Mouse (Mus musculus): Measurements from ENCODE around the gene Pim2.
"Not testable (repeated sequence)": the region's sequence is repeated elsewhere in the genome, so short reads cannot be mapped to it uniquely, and the experiment has no call there.

Gene Pim2

DNA sequence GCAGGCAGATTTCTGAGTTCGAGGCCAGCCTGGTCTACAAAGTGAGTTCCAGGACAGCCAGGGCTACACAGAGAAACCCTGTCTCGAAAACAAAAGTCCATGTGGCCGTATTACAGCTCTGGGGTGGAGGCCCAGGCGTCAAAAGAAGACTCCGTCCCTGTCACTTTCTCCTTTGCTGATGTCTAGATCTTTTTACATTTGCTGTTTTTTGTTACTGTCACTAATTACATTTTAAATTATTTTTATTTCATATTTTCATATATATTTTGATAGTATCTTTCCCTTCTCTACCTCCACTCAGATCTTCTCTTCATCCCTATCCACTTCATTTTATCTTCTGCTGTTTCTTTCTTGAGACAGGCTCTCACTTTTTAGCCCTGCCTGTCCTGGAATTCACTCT is 29.7 kb downstream of the Pim2 start, which contains the start of gene Gm10491:
Gene Gm10491 (minus strand): TSS at position 101 of the 400 bp plus-strand sequence.
- DNase-seq (ENCODE audit: low read depth), result no peak

GRCm38 (mm10) chrX:7909242-7909641 is 31.2 kb downstream of the Pim2 start, which contains the start of gene Gm10490:
Gene Gm10490 (plus strand): TSS chrX:7909542.
- DNase-seq (ENCODE audit: low read depth), result not testable (repeated sequence)

DNA sequence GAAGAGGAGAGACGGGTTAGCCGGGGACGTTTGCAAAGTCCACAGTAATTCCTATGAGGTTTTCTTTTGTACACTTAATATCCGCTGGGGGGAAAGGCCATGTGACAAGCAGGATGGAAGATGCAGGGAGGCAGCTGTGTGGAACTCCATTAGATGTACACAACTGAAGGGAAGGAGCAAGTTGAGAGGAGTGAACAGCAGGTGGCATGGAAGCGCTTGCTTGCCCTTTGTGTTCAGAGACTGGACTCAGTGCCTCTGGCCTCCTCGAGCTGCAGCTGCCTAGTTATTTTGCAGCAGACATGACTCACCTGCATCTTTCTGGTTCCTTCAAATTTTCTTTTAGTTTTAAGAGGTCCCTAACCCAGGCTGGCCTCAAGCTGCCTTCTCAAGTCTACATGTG is 32.4 kb downstream of the Pim2 start:
- DNase-seq (ENCODE audit: low read depth), result no peak

- not testable (repeated sequence) for DNase-seq (ENCODE audit: low read depth)
Observed at GRCm38 (mm10) chrX:7915669-7916068, 37.6 kb downstream of the Pim2 start.

DNA sequence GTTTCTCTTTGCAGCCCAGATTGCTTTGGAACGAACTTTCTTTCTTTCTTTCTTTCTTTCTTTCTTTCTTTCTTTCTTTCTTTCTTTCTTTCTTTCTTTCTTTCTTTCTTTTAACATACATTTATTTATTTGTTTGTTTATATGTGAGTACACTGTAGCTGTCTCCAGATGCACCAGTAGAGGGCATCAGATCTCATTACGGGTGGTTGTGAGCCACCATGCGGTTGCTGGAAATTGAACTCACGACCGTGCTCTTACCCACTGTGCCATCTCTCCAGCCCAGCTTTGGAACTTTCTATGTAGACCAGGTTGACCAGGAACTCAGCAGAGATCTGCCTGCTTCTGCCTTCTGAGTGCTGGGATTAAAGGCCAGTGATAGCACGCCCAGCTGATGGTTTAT is 39.9 kb downstream of the Pim2 start:
- DNase-seq (ENCODE audit: low read depth), result not testable (repeated sequence)

DNA sequence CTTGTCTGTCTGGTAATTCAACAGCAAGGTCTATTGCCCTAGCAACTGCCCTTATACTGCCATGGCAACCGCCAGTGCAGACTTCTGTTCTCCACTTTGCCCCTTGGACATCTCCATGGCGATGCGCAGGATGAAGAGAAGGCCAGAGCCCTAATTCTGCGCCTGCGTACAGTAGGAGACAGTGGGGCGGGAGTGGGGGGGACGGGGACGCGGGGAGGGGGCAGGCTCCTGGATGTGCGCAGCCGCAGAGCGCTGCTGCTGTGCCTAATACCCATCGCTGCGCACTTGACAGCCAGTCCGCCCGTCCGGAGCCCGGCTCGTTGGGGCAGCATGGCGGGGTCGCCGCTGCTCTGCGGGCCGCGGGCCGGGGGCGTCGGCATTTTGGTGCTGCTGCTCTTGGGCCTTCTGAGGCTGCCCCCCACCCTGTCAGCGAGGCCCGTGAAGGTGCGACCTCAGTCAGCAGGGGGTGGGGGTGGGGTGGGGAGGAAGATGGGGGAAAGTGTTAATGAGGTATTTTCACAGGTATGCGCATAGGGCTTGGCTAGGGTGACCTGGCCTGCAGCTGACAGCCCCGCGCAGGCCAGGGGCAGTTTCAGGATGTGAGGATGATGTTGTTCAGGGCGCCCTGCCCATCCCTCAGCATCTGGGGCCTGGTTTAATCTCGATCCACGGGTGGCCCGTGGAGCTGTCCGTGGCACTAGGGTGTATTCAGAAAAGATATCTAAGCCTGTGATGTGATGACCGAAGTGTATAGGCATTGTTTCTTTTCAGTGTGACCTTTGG is 41.7 kb downstream of the Pim2 start, which contains the start of gene Pcsk1n:
Gene Pcsk1n (plus strand): TSS at position 222 of the 783 bp plus-strand sequence.
- DNase-seq (ENCODE audit: low read depth), result no peak

GRCm38 (mm10) chrX:7922032-7922431 is 44.0 kb downstream of the Pim2 start:
- no peak for DNase-seq (ENCODE audit: low read depth)

DNA sequence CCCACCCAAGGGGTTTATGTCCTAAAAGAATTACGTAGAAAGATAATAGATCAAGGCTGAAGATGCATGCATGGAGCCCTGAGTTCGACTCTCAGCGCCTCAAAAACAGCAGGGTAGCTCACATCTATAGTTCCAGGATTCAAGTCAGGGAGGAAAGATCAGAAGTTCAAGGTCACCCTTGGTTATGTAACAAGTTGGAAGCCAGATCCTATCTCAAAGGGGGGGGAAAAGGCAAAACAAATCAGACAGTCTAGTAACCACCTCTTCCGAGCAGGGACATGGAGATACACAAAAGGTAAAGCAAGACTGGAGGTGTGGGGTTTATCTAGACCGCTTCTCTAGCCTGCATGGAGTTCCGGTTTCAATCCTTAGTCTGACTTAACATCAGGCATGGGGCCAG is 48.2 kb downstream of the Pim2 start:
- DNase-seq (ENCODE audit: low read depth), result no peak

DNA sequence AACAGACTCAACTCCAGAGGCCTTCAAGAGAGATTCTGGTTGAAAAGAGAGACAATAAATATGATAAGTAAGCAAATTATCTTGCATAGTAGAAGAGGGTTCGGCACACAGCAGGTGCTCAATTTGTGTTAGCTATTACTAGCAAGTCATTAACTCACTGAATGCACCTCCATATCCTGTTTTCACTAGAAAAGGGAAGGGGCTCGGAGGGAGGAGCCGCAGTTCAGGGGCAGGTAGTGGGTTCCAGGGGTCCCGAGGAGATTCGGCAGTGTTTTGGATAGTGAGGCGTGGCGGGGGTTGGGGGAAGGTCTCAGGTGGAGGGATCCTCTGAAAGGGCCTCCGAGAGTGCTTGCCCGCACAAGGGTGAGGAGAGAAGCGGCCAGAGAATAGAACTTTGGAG is 49.1 kb downstream of the Pim2 start:
- no peak for DNase-seq (ENCODE audit: low read depth)

DNA sequence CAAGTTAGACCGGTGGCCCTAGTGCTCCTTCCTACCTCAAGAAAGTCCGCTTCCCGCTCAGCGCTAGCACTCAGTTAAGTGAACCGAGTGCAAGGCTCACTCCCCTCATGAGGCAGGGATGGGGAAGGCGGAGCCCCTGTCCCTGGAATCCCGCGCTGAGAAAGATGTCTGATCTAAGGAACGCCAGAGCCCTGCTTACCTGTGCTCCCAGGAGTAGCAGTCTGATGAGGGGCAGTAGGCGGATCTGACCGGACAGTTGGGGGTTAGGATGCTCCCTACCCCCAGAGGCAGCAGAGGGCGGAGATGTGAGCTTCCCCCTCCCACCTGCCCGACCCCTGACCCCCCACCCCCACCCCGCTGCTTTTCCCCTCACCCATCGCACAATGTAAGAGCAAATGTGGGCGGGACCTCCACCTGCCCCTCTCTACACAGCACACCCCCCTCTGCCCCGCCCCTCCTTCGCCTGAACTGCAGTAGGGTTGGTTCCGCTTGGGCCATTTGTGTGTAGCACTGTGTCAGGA is 50.3 kb downstream of the Pim2 start, which contains the start of gene Eras:
Gene Eras (minus strand): TSS at position 338 of the 521 bp plus-strand sequence.
- DNase-seq (ENCODE audit: low read depth), result no peak

Data from fibroblast of lung, adult 2 months (primary cell).